Mouse (Mus musculus): ENCODE data around the gene Bri3.

DNA sequence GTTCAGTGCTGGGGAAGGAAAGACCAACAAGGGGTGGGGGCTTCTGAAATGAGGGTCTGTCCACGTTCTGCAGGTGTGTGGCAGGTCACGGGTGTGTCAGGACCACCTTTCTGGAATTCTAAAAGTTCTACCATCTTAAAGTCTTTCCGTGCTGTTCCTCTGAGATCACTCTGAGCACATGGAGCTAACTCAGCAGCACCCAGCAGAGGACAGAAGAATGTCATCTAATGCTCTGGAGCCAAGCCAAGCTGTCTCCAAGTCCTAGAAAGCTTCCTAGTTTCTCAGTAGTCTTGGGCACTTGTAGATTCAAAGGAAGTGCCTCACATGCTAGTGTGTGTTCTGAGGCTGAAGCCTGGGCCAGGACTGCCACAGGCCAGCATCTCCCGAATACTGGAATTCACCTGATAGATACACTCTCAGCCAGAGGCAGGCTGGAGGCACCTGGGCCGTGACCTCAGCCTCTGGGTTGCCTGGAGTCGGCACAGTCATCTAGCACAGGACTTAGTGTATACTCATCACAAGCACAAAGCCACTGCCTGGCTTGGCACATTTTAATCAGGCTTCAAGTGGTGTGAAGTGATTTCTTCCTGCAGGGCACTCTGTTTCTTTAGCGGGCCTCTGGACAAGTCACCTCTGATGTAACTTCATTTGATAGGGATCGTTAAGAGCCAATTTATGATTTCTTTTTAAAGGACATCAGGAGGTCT is 23.5 kb downstream of the Bri3 start:
- TF ChIP-seq GATA1 (IDR thresholded peaks at IDR 0.05; ENCODE audit: low read length) (no peak), TAL1 (IDR thresholded peaks at IDR 0.05; ENCODE audit: low read length) (no peak)

Measured in erythroblast, embryonic 14.5 days (primary cell).